Mouse (Mus musculus): ENCODE measurements around the gene Mansc4.

- no peak for TF ChIP-seq CTCF (IDR thresholded peaks at IDR 0.05; ENCODE audit: low read depth, low read length)
- TF ChIP-seq GATA1 (IDR thresholded peaks at IDR 0.05; ENCODE audit: borderline replicate concordance, low read length), result no peak
Measured at GRCm38 (mm10) chr6:147055374-147055977, 31.4 kb downstream of the Mansc4 start.

Data from G1E (cell line).